8 mouse cellular contexts compared by ENCODE assay signal in genomic region chr12:16800259-16800958, GRCm38 (mm10). TPM values are rescaled to one million over a fixed set of nuclear protein-coding genes. Genes with fewer than 3 reads are reported as not detected.
DNase-seq lines count a peak whose midpoint lies in the region; ATAC-seq lines count a peak whose summit lies in the region.

TSS of gene Greb1 (minus strand) at chr12:16800886.

- no peaks in the 10 kb centered on the region for H3K9me3 ChIP-seq in kidney, embryonic 15.5 days (replicated peaks)
- no peaks in the 10 kb centered on the region for H3K9me3 ChIP-seq in forebrain, embryonic 11.5 days (ENCODE audit: control insufficient read depth, low read length)
- no peaks in the 10 kb centered on the region for H3K9me3 ChIP-seq in neural tube, embryonic 12.5 days

- H3K4me1 ChIP-seq in kidney, embryonic 15.5 days: peaks cover 50% of the 10 kb centered on the region
- peaks cover 19% of the 10 kb centered on the region; the same call in 1 of the 2 replicates for H3K4me1 ChIP-seq in forebrain, embryonic 11.5 days (replicated peaks; ENCODE audit: control insufficient read depth, insufficient read depth, low read length)
- H3K4me1 ChIP-seq in neural tube, embryonic 12.5 days: peaks cover 15% of the 10 kb centered on the region

- 0% methylated on average over 52 of the region's 53 CpGs for WGBS in kidney, embryonic 15.5 days
- under 1% methylated on average over 52 of the region's 53 CpGs for WGBS in forebrain, embryonic 11.5 days
- under 1% methylated on average over 52 of the region's 53 CpGs for WGBS in neural tube, embryonic 12.5 days

- no peak within 1 kb of the TSS for H3K27ac ChIP-seq in kidney, embryonic 15.5 days
- 0 out of 2 replicates have a peak within 1 kb of the TSS, but pooled peaks have one; percentile 2 for H3K27ac ChIP-seq in forebrain, embryonic 11.5 days (ENCODE audit: low read depth, low read length)
- no peak within 1 kb of the TSS for H3K27ac ChIP-seq in neural tube, embryonic 12.5 days

- ATAC-seq in kidney, embryonic 15.5 days (replicated peaks; ENCODE audit: low FRiP score): peak; percentile 71
- peak; percentile 60 for ATAC-seq in forebrain, embryonic 11.5 days (replicated peaks; ENCODE audit: low FRiP score)
- peak; percentile 72 for ATAC-seq in neural tube, embryonic 12.5 days (ENCODE audit: low FRiP score, low read depth)

- peaks cover 17% of the 10 kb centered on the region; the same call in 1 of the 2 replicates for H3K27me3 ChIP-seq in kidney, embryonic 15.5 days
- peaks cover 7% of the 10 kb centered on the region for H3K27me3 ChIP-seq in forebrain, embryonic 11.5 days (ENCODE audit: control insufficient read depth, insufficient read depth, low read length)
- H3K27me3 ChIP-seq in neural tube, embryonic 12.5 days (replicated peaks): no peaks in the 10 kb centered on the region

- peak within 1 kb of the TSS; percentile 58 for H3K4me3 ChIP-seq in kidney, embryonic 15.5 days (replicated peaks)
- peak within 1 kb of the TSS; percentile 57 for H3K4me3 ChIP-seq in forebrain, embryonic 11.5 days (ENCODE audit: low read depth, low read length)
- H3K4me3 ChIP-seq in neural tube, embryonic 12.5 days: peak within 1 kb of the TSS; percentile 64

- no peak for DNase-seq in kidney, adult 9 months
- no peak for DNase-seq in adrenal gland, adult 8-10 months
- peak; percentile 80 for DNase-seq in forebrain, embryonic 11.5 days (ENCODE audit: low spot score)
- peak; percentile 61 to 71 for DNase-seq in kidney, postnatal 4 days
- DNase-seq in left cerebral cortex, adult 8-10 months (ENCODE audit: low spot score in 2 of 2): no peak
- no peak for DNase-seq in right cerebral cortex, postnatal 36 days (ENCODE audit: low spot score in 2 of 2)

- H3K36me3 ChIP-seq in kidney, embryonic 15.5 days: no peaks in the 10 kb centered on the region
- H3K36me3 ChIP-seq in forebrain, embryonic 11.5 days (ENCODE audit: control insufficient read depth, insufficient read depth, low read length): no peaks in the 10 kb centered on the region
- H3K36me3 ChIP-seq in neural tube, embryonic 12.5 days: no peaks in the 10 kb centered on the region

- peak within 1 kb of the TSS; percentile 98 for H3K4me2 ChIP-seq in kidney, embryonic 15.5 days
- H3K4me2 ChIP-seq in forebrain, embryonic 11.5 days (ENCODE audit: low read depth, low read length, severe bottlenecking): peak within 1 kb of the TSS; percentile 85
- H3K4me2 ChIP-seq in neural tube, embryonic 12.5 days (replicated peaks): peak within 1 kb of the TSS; percentile 92

- peak within 1 kb of the TSS; percentile 52 for H3K9ac ChIP-seq in kidney, embryonic 15.5 days
- H3K9ac ChIP-seq in forebrain, embryonic 11.5 days (ENCODE audit: low read length): peak within 1 kb of the TSS; percentile 76
- H3K9ac ChIP-seq in neural tube, embryonic 12.5 days: peak within 1 kb of the TSS; percentile 80

RNA-seq across cellular contexts. Expression of gene Greb1, which starts in this region (rescaled TPM):
- 4.3 and 6.1 TPM in 2 replicates for polyA plus RNA-seq in kidney, embryonic 15.5 days (2015; fragmentation: Nextera tagmentation; extraction: Ambion mirVana)
- 100 to 1,000 TPM in 2 of 4 experiments, 10 to 100 TPM in 2; 48.1 to 255 (median 118) TPM for total RNA-seq in adrenal gland, adult 8-10 months (2022)
- 7.1 and 7.7 TPM in 2 replicates for polyA plus RNA-seq in forebrain, embryonic 11.5 days (2014; fragmentation: Nextera tagmentation; extraction: Ambion mirVana)
- 3.8 and 4.4 TPM in 2 replicates for polyA plus RNA-seq in neural tube, embryonic 12.5 days (2016; fragmentation: Nextera tagmentation; extraction: Ambion mirVana)
- 1 to 10 TPM in 2 of 4 experiments, under 1 TPM in 2; 0.63 to 1.5 (median 1.2) TPM for total RNA-seq in left cerebral cortex, adult 8-10 months (2022)

Comparison
In these comparisons a context has a peak if more than half of its experiments do, and no peak if none do; other contexts are left out.
1. RNA of gene Greb1 (total RNA-seq): 48.1 to 255 TPM in adrenal gland, adult 8-10 months; 0.63 to 1.5 TPM in left cerebral cortex, adult 8-10 months; every median in the first group is over 10 times any median in the second.
2. DNase-seq: peak in forebrain, embryonic 11.5 days (single experiment) and kidney, postnatal 4 days (2 of 2); none in kidney, adult 9 months (single experiment), adrenal gland, adult 8-10 months (single experiment), left cerebral cortex, adult 8-10 months (0 of 2) and right cerebral cortex, postnatal 36 days (0 of 2).
3. Peak in every context shown above with its lines, with median percentiles within 50 percentile points of each other: ATAC-seq, H3K4me2 ChIP-seq, H3K4me3 ChIP-seq and H3K9ac ChIP-seq.